Mouse (Mus musculus): ENCODE measurements around the gene Gm12216.

DNA sequence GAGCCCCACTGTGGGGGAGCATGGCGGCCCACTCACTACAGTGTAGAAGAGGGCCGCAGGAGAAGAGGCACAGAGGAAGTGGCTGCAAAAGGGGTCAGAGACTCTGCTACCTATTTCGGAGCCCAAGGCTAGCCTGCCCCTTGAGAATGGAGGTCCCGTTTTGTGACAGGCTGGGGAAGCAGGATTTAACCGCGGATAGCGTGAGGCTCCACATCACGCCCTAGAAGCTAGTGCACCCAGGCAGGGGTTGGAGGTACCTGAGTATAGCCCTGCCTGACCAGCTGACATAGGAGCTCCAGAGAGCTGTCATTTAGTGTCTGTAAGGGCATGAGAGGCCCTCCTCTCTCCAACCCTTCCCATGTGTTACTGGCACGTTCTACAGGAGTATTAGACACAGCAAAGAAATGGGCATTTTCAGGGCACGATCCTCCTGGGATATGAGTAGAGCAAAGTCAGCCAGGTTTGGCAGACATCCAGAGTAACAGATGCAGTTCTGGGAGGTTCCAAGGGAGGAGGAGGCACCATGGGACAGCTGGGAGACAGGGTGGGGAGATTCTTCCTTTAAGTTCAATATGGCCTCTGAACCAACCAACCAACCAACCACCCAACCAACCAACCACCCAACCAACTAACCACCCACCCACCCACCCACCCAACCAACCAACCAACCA lies 60.9 kb downstream of the Gm12216 start:
- TF ChIP-seq CTCF (IDR thresholded peaks at IDR 0.05; ENCODE audit: low read depth) (no peak), EP300 (IDR thresholded peaks at IDR 0.05; ENCODE audit: low read depth) (no peak)
